Mouse (Mus musculus) hindbrain, embryonic 12.5 days (tissue): Measurements from ENCODE around the gene Peli3. TPM values are rescaled to one million over a fixed set of nuclear protein-coding genes. Genes with fewer than 3 reads are reported as not detected.

Source experiments
- ATAC-seq: fragments of 200-750 bp; cut with Nextera tagmentation; 2 replicates; pipeline ENCODE4 v1.8.0; 2017; ENCODE audit warnings: moderate TSS enrichment; ENCODE audit not compliant: low FRiP score
- H3K27ac ChIP-seq: fragments of 300-500 bp; sonication (generic); 2 replicates; pipeline ENCODE4 v1.5.1; 2016; ENCODE audit warnings: mild to moderate bottlenecking
- H3K27me3 ChIP-seq: fragments of 300-500 bp; sonication (generic); 2 replicates; pipeline ENCODE4 v1.6.1; 2016; ENCODE audit warnings: mild to moderate bottlenecking
- H3K36me3 ChIP-seq: fragments of 300-500 bp; sonication (generic); 2 replicates; pipeline ENCODE4 v1.6.1; 2016; ENCODE audit warnings: mild to moderate bottlenecking
- H3K4me1 ChIP-seq: fragments of 300-500 bp; sonication (generic); 2 replicates; pipeline ENCODE4 v1.6.1; 2016
- H3K4me2 ChIP-seq: fragments of 300-500 bp; sonication (generic); replicated peaks from 2 replicates; pipeline ENCODE4 v1.6.1; 2016; ENCODE audit warnings: mild to moderate bottlenecking
- H3K4me3 ChIP-seq: fragments of 300-500 bp; sonication (generic); 2 replicates; pipeline ENCODE4 v1.5.1; 2016; ENCODE audit warnings: mild to moderate bottlenecking
- H3K9ac ChIP-seq: fragments of 300-500 bp; sonication (generic); 2 replicates; pipeline ENCODE4 v1.6.1; 2016; ENCODE audit warnings: mild to moderate bottlenecking, moderate library complexity
- H3K9me3 ChIP-seq: fragments of 300-500 bp; sonication (generic); replicated peaks from 2 replicates; pipeline ENCODE4 v1.6.1; 2016; ENCODE audit warnings: mild to moderate bottlenecking
- WGBS: fragments of 180-500 bp; shearing (Covaris S2); methylation state at CpG from one replicate; pipeline ENCODE4 v1.1.7; 2016; 5-methylcytosine and 5-hydroxymethylcytosine counted together
- polyA plus RNA-seq: library from polyadenylated mRNA; unstranded; fragments of >200 nt; fragmentation: Nextera tagmentation; extraction: Ambion mirVana; gene quantifications from 2 replicates; pipeline ENCODE4 v1.2.1, GENCODE M21; 2016

The Peli3 gene
- polyA plus RNA-seq, 1 experiment from 2014 or later, result 6.5 TPM

DNA sequence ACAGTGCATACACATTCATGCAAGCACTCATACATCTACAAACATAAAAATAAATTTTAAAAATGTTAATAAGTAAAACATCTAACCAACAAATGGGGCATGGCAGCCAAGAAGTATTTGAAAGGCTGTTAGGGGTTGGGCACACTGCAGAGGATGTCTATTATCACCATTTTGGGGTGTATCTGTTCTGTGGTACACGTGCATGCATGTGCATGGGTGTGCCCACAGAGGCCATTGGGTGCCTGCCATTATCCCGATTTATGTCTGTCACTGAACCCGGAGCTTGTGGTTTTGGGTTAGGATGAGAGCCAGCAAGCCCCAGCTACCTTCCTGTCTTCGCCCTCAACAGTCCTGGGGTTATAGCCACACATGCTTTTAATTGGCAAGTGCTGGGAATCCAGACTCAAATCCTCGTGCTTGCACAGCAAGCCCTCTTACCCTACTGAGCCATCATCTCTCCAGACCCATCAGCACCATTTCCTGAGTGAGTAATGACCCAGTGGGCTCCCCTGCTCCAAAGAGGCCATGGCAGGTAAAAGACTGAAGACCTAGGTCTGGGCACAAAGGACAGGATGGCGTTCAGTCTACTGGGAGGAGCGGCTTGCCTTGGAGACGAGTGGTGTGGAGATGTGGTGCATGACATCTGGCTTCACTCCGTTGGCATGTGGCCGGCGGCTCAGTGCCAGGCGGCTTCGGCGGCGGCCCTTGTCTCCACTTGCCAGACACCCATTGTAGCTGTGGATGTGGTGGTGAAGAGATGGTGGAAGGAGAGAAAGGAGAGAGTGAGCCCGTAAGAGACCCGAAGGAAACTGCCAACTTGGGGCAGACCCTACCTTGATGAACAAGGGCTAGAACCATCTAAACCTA is 5.2 kb downstream of the Peli3 start:
- peaks cover 19% of the 10 kb centered on the region for H3K27me3 ChIP-seq
- H3K27ac ChIP-seq, result no peak overlapping the region
- no peaks in the 10 kb centered on the region for H3K9me3 ChIP-seq
- no peak overlapping the region for H3K4me2 ChIP-seq
- H3K4me1 ChIP-seq, result peaks cover 6% of the 10 kb centered on the region
- WGBS, result 89% methylated on average over 17 of the region's 17 CpGs
- no peak overlapping the region for H3K4me3 ChIP-seq
- 0 out of 2 replicates have a peak, but pooled peaks cover 3% of the 10 kb centered on the region for H3K36me3 ChIP-seq
- ATAC-seq, result no peak
- no peak overlapping the region for H3K9ac ChIP-seq

DNA sequence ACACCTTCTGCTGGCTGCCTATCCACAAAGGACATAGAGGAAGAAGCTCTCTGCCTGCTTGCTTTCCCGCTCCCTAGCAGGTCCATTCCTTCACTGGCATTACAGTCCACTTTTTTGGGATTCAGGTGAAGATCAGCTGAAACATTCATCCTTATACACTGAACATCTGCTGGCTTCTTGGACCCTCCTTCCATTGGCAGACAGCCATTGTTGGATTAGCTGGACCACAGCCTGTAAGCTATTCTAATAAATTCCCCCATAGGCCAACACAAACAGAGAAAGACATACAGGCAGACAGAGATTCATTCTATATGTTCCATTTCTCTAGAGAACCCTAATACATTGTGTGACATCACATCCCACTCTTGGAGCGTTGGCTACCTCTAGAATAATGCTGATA is 6.0 kb downstream of the Peli3 start:
- H3K36me3 ChIP-seq, result 0 out of 2 replicates have a peak, but pooled peaks cover 3% of the 10 kb centered on the region
- peaks cover 16% of the 10 kb centered on the region for H3K27me3 ChIP-seq
- 86% methylated on average over 2 of the region's 2 CpGs for WGBS
- no peaks in the 10 kb centered on the region for H3K9me3 ChIP-seq
- no peak overlapping the region for H3K4me3 ChIP-seq
- no peak overlapping the region for H3K9ac ChIP-seq
- no peaks in the 10 kb centered on the region for H3K4me1 ChIP-seq
- H3K27ac ChIP-seq, result no peak overlapping the region
- no peak overlapping the region for H3K4me2 ChIP-seq
- no peak for ATAC-seq

DNA sequence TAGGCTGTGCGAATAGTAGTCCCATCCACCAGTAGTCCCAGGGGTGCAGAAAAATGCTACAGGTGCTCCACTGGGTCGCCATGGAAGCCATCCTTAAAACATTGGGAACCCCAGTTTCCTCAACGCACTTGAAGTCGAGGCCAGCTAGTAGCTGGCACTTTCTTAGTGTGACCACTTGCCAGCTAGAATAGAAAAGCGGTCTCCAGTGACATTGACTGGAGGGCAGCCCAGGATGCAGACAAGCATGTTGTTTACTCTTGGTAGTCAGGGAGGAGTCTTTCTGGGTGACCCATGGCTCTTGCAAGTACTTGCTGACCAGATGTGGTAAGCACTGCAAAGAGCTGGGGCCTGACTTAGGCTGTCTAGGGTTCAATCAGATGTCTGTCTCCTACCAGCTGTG is 14.1 kb downstream of the Peli3 start:
- 62% methylated on average over 5 of the region's 5 CpGs for WGBS
- no peak; the same call in 1 of the 2 replicates for ATAC-seq
- Histone ChIP-seq H3K36me3 (peaks cover 25% of the 10 kb centered on the region), H3K9me3 (no peaks in the 10 kb centered on the region), H3K27me3 (0 out of 2 replicates have a peak, but pooled peaks cover 3% of the 10 kb centered on the region), H3K9ac (peak overlapping the region; percentile 64), H3K4me3 (peak overlapping the region; percentile 66), H3K4me1 (peaks cover 23% of the 10 kb centered on the region), H3K4me2 (peak overlapping the region; percentile 84), H3K27ac (peak overlapping the region; percentile 84)

DNA sequence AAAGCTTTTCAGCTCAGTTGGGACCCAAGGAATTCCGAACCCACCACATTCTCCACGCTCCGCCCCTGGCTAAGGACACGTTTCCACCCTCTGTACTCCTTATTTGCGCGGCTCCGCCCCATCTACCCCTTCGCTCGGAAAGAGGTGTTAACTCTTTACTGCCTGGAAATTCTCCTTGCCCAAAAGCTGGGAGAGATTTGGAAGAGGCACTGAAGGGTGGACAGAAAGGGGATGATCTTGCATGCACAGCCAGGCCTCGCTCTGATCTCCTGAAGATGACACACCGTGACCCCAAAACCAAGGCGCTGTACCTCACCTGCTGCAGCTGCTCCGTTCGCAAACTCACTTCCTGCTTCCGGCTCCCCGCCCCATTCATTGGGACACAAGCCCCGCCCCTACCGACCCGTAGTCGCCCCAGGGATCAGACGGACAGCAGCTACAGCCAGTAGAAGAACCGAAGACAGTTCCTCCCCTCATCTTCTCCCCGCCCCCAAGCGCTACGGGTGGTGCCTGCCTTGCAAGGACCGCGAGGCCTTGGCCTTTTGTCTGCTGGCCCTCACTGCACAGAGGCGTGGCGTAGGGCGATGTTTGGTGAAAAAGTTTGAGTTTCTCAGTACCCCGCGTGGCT is 14.9 kb downstream of the Peli3 start, which contains the start of gene Dpp3:
Dpp3 (minus strand) TSS at position 384 of the 628 bp plus-strand sequence.
- peak within 1 kb of the TSS; percentile 84 for H3K4me2 ChIP-seq
- H3K9ac ChIP-seq, result peak within 1 kb of the TSS; percentile 66
- peak within 1 kb of the TSS; percentile 84 for H3K27ac ChIP-seq
- H3K4me1 ChIP-seq, result peaks cover 23% of the 10 kb centered on the region
- peak within 1 kb of the TSS; percentile 66 for H3K4me3 ChIP-seq
- under 1% methylated on average over 32 of the region's 32 CpGs for whole genome bisulfite sequencing
- peak; percentile 98 for ATAC-seq
- peaks cover 30% of the 10 kb centered on the region for H3K36me3 ChIP-seq
- 0 out of 2 replicates have a peak, but pooled peaks cover 3% of the 10 kb centered on the region for H3K27me3 ChIP-seq
- no peaks in the 10 kb centered on the region for H3K9me3 ChIP-seq

DNA sequence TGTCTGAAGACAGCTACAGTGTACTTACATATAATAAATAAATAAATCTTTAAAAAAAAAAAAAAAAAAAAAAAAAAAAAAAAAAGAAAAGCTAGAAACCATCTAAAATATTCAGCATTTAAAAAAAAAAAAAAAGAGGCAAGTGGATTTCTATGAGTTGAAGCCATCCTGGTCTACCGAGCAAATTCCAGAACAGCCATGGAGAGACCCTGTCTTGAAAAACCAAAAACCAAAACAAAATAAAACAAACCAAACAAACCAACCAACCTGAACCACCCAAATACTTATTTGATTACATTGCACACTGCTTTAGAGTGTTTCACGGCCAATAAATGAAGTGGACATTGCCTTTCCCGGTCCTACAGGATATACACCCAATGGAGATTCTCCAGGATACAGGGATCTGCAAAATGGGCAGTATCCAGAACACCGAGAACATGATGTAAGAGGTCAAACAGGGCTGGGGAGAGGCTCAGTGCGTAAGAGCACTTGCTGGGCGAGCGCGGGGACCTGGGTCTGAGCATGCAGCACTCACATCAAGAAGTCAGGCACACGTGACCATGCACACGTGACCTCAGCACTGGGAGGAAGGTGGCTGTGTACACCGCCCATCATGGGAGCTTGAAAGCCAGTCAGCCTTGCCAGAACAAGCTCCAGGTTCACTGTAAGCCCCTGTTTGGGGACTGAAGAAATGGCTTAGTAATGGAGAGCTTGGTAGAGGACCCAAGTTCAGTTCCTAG is 17.6 kb downstream of the Peli3 start:
- ATAC-seq, result no peak
- H3K27me3 ChIP-seq, result no peaks in the 10 kb centered on the region
- no peak overlapping the region for H3K27ac ChIP-seq
- no peaks in the 10 kb centered on the region for H3K9me3 ChIP-seq
- H3K4me2 ChIP-seq, result no peak overlapping the region
- WGBS, result 96% methylated on average over 11 of the region's 11 CpGs
- H3K4me1 ChIP-seq, result peaks cover 23% of the 10 kb centered on the region
- H3K36me3 ChIP-seq, result peaks cover 58% of the 10 kb centered on the region
- H3K4me3 ChIP-seq, result no peak overlapping the region
- no peak overlapping the region for H3K9ac ChIP-seq

DNA sequence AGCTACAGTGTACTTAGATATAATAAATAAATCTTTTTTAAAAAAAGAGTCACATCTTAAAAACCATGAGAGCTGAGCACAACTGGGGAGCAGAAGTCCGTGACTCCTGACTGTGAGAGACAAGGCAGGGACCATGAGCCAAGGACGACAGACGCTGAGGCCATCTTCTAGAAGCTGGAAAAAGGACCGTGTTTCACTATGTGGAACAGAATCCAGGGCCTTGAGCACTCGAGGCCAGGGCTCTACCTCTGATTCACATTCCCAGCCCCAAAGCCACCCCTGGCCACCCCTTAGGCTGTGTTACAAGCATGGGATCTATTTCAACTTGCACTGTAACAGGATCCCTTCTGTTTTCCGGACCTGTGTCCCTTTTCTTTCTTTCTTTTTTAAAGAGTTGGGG is 23.3 kb downstream of the Peli3 start:
- H3K36me3 ChIP-seq, result peaks cover 99% of the 10 kb centered on the region
- H3K9ac ChIP-seq, result no peak overlapping the region
- H3K4me1 ChIP-seq, result no peaks in the 10 kb centered on the region
- WGBS, result 84% methylated on average over 6 of the region's 6 CpGs
- no peak for ATAC-seq
- no peaks in the 10 kb centered on the region for H3K27me3 ChIP-seq
- H3K9me3 ChIP-seq, result no peaks in the 10 kb centered on the region
- H3K4me2 ChIP-seq, result no peak overlapping the region
- no peak overlapping the region for H3K4me3 ChIP-seq
- H3K27ac ChIP-seq, result no peak overlapping the region

DNA sequence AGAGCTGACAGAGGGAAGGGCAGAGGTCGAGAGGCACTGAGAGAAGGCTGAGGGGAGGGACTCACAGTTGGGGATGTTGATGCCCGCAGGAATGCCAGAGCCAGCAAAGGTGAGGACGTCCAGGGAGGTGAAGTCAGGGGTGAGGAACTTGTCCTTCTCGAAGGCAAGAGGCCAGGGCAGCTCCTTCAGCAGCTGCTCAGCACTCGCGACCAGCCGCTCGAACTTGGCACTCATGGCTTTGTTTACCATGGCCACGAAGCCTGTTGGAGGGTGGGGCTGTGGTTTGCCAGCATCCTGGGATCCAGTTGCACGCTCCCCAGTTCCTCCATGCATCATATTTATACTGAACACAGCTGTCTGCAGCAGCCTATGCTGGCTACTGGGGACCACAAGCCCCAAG is 26.1 kb downstream of the Peli3 start:
- no peak for ATAC-seq
- Histone ChIP-seq H3K27ac (no peak overlapping the region), H3K4me3 (no peak overlapping the region), H3K9me3 (no peaks in the 10 kb centered on the region), H3K27me3 (no peaks in the 10 kb centered on the region), H3K4me1 (no peaks in the 10 kb centered on the region), H3K9ac (no peak overlapping the region), H3K4me2 (no peak overlapping the region), H3K36me3 (peaks cover 99% of the 10 kb centered on the region)
- WGBS, result 91% methylated on average over 10 of the region's 10 CpGs

DNA sequence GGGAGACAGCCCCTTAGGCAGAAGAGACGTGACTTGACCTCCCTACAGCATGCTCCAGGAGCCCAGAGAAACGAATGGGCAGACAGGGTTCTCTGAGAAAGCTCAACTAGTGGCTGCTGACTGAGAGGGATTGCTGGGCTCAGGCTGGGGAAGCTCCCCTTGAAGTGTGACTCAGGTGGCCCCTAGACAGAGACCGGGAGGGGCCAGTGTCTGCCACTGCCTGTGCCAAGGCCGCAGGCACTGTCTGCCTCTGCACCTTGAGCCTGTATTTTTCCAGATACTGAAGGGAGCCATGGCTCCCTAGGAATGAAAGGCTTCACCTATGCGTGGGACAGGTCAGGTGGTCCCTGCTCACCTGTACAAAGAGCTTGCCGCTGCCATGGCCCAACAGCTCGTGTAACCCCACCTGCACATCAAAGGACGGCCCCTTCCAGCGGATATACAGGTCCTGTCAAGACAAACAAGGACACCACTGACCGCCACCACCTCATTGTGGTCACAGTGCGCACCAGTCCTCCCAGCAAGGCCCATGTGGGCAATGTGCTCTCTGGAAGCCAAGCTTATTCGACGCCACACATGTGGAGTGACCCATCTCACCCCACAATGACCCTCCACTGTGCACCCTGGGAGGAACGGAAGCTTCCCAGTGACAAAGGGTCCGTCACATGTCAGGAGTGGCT is 26.9 kb downstream of the Peli3 start:
- Histone ChIP-seq H3K27me3 (no peaks in the 10 kb centered on the region), H3K4me1 (no peaks in the 10 kb centered on the region), H3K9me3 (no peaks in the 10 kb centered on the region), H3K9ac (no peak overlapping the region), H3K36me3 (peaks cover 98% of the 10 kb centered on the region), H3K4me2 (no peak overlapping the region), H3K27ac (no peak overlapping the region), H3K4me3 (no peak overlapping the region)
- no peak for ATAC-seq
- 89% methylated on average over 15 of the region's 15 CpGs for WGBS

DNA sequence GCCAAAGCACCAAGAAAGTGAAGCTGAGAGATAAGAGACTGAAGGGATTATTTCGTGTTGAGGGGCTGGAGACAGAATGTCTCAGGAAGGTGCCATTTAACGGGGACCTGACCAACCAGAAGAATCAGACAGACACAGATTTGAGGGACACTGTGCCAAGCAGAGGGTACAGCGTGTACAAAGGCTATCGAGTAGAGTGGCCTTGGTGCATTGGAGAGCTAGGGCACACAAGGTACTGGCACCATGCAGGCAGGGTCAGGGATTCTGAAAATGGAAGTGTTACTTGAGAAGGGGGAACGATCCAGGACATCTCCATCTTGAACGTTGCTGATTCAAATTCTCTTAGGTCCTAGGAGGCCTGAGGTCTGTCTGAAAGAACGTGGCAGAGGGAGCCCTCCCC is 33.6 kb downstream of the Peli3 start:
- no peak overlapping the region for H3K27ac ChIP-seq
- H3K4me1 ChIP-seq, result peaks cover 11% of the 10 kb centered on the region
- no peak overlapping the region for H3K4me2 ChIP-seq
- ATAC-seq, result no peak
- H3K9ac ChIP-seq, result no peak overlapping the region
- no peaks in the 10 kb centered on the region for H3K27me3 ChIP-seq
- peaks cover 62% of the 10 kb centered on the region for H3K36me3 ChIP-seq
- H3K9me3 ChIP-seq, result no peaks in the 10 kb centered on the region
- H3K4me3 ChIP-seq, result no peak overlapping the region
- 93% methylated on average over 7 of the region's 7 CpGs for WGBS

DNA sequence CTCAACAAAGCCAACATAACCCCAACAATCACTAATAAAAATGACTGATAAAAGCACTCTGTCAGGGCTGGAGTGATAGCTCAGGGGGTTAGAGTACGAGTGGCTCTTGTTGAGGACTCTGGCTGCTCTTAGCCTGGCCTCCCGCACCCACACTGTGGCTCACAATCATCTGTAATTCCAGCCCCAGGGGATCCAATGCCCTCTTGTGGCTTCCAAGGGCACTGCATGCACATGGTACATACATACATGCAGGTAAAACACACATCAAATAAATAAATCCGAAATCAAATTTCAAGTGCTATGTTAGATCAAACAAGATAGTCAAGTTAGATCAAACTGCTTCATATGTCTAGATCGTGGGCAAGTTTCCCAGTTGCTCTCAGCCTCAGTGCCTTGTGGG is 34.8 kb downstream of the Peli3 start:
- no peak for ATAC-seq
- no peak overlapping the region for H3K27ac ChIP-seq
- H3K4me3 ChIP-seq, result no peak overlapping the region
- H3K9ac ChIP-seq, result no peak overlapping the region
- H3K4me2 ChIP-seq, result no peak overlapping the region
- WGBS, result 82% methylated on average over 4 of the region's 4 CpGs
- H3K36me3 ChIP-seq, result peaks cover 55% of the 10 kb centered on the region
- H3K27me3 ChIP-seq, result no peaks in the 10 kb centered on the region
- H3K9me3 ChIP-seq, result no peaks in the 10 kb centered on the region
- H3K4me1 ChIP-seq, result peaks cover 11% of the 10 kb centered on the region

DNA sequence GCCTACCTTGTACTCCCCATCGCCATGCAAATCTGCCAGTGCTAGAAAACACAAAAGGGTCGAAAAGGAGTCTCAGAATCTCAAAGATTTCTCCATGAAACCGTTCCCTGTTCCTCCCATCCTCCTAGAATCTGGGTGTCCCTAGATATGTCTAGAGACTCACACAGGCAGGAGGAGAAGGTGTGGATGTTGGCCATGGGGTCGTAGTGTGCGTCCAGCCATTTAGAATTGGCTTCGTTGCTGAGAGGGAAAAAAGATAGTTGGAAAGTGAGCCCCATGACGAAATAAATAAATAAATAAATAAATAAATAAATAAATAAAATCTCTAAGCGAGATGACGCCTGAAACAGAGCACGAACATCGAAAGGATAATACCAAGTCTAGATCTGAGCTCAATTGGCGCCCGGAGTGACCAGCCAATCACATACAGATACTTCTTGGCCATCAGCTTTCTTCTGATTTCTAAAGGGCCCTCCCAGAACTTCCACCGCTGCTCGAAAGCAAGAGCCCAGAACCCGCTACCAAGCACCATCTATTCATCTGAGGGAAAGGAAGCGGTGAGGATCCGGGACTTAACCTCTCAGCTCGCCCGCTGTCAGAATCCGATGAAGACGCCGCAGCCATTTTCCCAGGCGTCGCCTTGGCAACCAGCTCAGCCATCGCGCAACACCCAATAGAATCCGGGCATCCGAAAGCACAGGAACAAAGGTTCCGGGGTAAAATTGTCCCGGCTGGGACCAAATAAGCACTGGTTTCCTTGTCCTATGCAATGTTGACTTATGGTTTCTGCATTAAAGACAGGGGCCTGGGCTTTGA is 36.7 kb downstream of the Peli3 start, which contains the start of gene Bbs1:
Bbs1 (minus strand) TSS at position 650 of the 816 bp plus-strand sequence.
- H3K4me3 ChIP-seq, result peak within 1 kb of the TSS; percentile 63
- peaks cover 41% of the 10 kb centered on the region for H3K36me3 ChIP-seq
- ATAC-seq, result peak; percentile 78
- 9% methylated on average over 31 of the region's 31 CpGs for WGBS
- H3K27ac ChIP-seq, result peak within 1 kb of the TSS; percentile 77
- peaks cover 11% of the 10 kb centered on the region for H3K4me1 ChIP-seq
- H3K4me2 ChIP-seq, result peak within 1 kb of the TSS; percentile 73
- H3K9me3 ChIP-seq, result no peaks in the 10 kb centered on the region
- H3K9ac ChIP-seq, result peak within 1 kb of the TSS; percentile 71
- H3K27me3 ChIP-seq, result no peaks in the 10 kb centered on the region
